Mouse (Mus musculus) small intestine, adult 2 months (tissue): Measurements from ENCODE around the gene Gm14399. TPM values are rescaled to one million over a fixed set of nuclear protein-coding genes. Genes with fewer than 3 reads are reported as not detected.
"Not testable (repeated sequence)": the region's sequence is repeated elsewhere in the genome, so short reads cannot be mapped to it uniquely, and the experiment has no call there.

Experiments used
- H3K27ac ChIP-seq: fragments of 200-500 bp; 2 replicates; pipeline ENCODE4 v1.5.1; 2012; ENCODE audit warnings: low read depth, low read length, control low read depth, inconsistent platforms; ENCODE audit not compliant: insufficient read depth
- H3K27me3 ChIP-seq: fragments of 200-500 bp; 2 replicates; pipeline ENCODE4 v1.6.1; 2012; ENCODE audit warnings: mild to moderate bottlenecking, moderate library complexity, low read length, inconsistent platforms; ENCODE audit not compliant: control insufficient read depth, insufficient read depth
- H3K36me3 ChIP-seq: fragments of 200-500 bp; 2 replicates; pipeline ENCODE4 v1.6.1; 2012; ENCODE audit warnings: mild to moderate bottlenecking, low read length, control low read depth, inconsistent platforms; ENCODE audit not compliant: control insufficient read depth, insufficient read depth
- H3K4me1 ChIP-seq: fragments of 200-500 bp; 2 replicates; pipeline ENCODE4 v1.6.1; 2012; ENCODE audit warnings: low read length, inconsistent platforms, mixed read lengths; ENCODE audit not compliant: control insufficient read depth, insufficient read depth, insufficient read length
- H3K4me3 ChIP-seq: fragments of 200-500 bp; 2 replicates; pipeline ENCODE4 v1.5.1; 2012; ENCODE audit warnings: low read depth, mild to moderate bottlenecking, control low read depth, inconsistent platforms, low read length, moderate library complexity
- CTCF ChIP-seq: fragments of 200-500 bp; IDR thresholded peaks from 2 replicates; pipeline ENCODE4 v1.5.1; 2012; ENCODE audit warnings: low read depth, mild to moderate bottlenecking, control low read depth, inconsistent platforms, low read length, moderate library complexity, mixed read lengths; ENCODE audit not compliant: insufficient replicate concordance, insufficient read length; ENCODE audit errors: extremely low read depth
- POLR2A ChIP-seq: fragments of 200-500 bp; IDR thresholded peaks from 2 replicates; pipeline ENCODE4 v1.6.1; 2012; ENCODE audit warnings: low read depth, mild to moderate bottlenecking, control low read depth, inconsistent platforms, low read length, moderate library complexity
- WGBS: fragments of 180-500 bp; shearing (Covaris S2); methylation state at CpG from one replicate; pipeline ENCODE4 v1.1.7; 2018; 5-methylcytosine and 5-hydroxymethylcytosine counted together
- polyA plus RNA-seq: library from polyadenylated mRNA; depleted of rRNA; stranded (reverse); fragments of >200 nt; gene quantifications from 2 replicates; pipeline ENCODE4 v1.2.3, GENCODE M21; 2012; rRNA removed

The Gm14399 gene
- polyA plus RNA-seq, 1 experiment = not detected

GRCm38 (mm10) chr2:175158642-175159041 is 16.8 kb upstream of the Gm14399 start:
- 83% methylated on average over 3 of the region's 3 CpGs for WGBS
- H3K27me3 ChIP-seq = no peaks in the 10 kb centered on the region
- no peak overlapping the region for H3K4me3 ChIP-seq
- H3K27ac ChIP-seq = no peak overlapping the region
- H3K36me3 ChIP-seq = no peaks in the 10 kb centered on the region
- no peak for TF ChIP-seq POLR2A
- no peak for TF ChIP-seq CTCF
- H3K4me1 ChIP-seq = no peaks in the 10 kb centered on the region

- no peaks in the 10 kb centered on the region for H3K36me3 ChIP-seq
- H3K27ac ChIP-seq = no peak overlapping the region
- TF ChIP-seq CTCF (no peak), POLR2A (no peak)
- WGBS = 93% methylated on average over 13 of the region's 13 CpGs
- H3K4me1 ChIP-seq = no peaks in the 10 kb centered on the region
- no peak overlapping the region for H3K4me3 ChIP-seq
- H3K27me3 ChIP-seq = no peaks in the 10 kb centered on the region
Measured at GRCm38 (mm10) chr2:175156696-175157095, 14.9 kb upstream of the Gm14399 start.

GRCm38 (mm10) chr2:175141118-175141992 is 457 bp downstream of the Gm14399 start:
- H3K4me1 ChIP-seq, H3K27ac ChIP-seq, H3K27me3 ChIP-seq, H3K36me3 ChIP-seq: not testable (repeated sequence)
- H3K4me3 ChIP-seq = peak overlapping the region; percentile 75
- WGBS = 2% methylated on average over 25 of the region's 25 CpGs

GRCm38 (mm10) chr2:175140624-175141023 is 1.2 kb downstream of the Gm14399 start:
- not testable (repeated sequence) for H3K27ac ChIP-seq, H3K36me3 ChIP-seq, H3K4me1 ChIP-seq, H3K4me3 ChIP-seq, H3K27me3 ChIP-seq

Other genes starting within 250 kb of the Gm14399 start
- gene Gm14444, start 131.8 kb downstream of the Gm14399 start, polyA plus RNA-seq = not detected in 2 replicates
- gene Gm14393, start 74.2 kb downstream of the Gm14399 start, polyA plus RNA-seq = not detected in 2 replicates
- gene Gm14443, start 33.9 kb upstream of the Gm14399 start, polyA plus RNA-seq = 0.03 TPM in 1 of 2 replicates, not detected in the other
- 0.79 and 1.1 TPM in 2 replicates for gene Gm14391, start 64.9 kb upstream of the Gm14399 start, polyA plus RNA-seq
- gene Gm14440, start 133.1 kb upstream of the Gm14399 start, polyA plus RNA-seq = not detected in 2 replicates
- gene Gm4631, start 196.2 kb upstream of the Gm14399 start, polyA plus RNA-seq = 0.14 and 0.27 TPM in 2 replicates
- 0.27 TPM in 1 of 2 replicates, not detected in the other for gene Zfp968, start 230.4 kb upstream of the Gm14399 start, polyA plus RNA-seq